Mouse (Mus musculus) c-Kit-positive CD71-positive TER-119-negative erythroid progenitor cells, embryonic 14.5 days (primary cell): Measurements from ENCODE around the gene Htr3a.

ENCODE experiments used
- DNase-seq: peaks from one replicate; pipeline ENCODE4 v3.0.0-alpha.2; 2013; ENCODE audit warnings: low read depth

Htr3a gene

GRCm38 (mm10) chr9:48910885-48911537 lies at the start of gene Htr3a:
Gene Htr3a (minus strand): TSS chr9:48911099.
- no peak for DNase-seq

- DNase-seq: no peak
Observed at GRCm38 (mm10) chr9:48947565-48947964, 36.7 kb upstream of the Htr3a start.

GRCm38 (mm10) chr9:48942349-48942748 lies 31.4 kb upstream of the Htr3a start:
- DNase-seq: no peak

- no peak for DNase-seq
Observed at GRCm38 (mm10) chr9:48929436-48929835, 18.5 kb upstream of the Htr3a start.

- DNase-seq: no peak
Observed at GRCm38 (mm10) chr9:48928781-48929180, 17.9 kb upstream of the Htr3a start.

- DNase-seq: no peak
Observed at GRCm38 (mm10) chr9:48916011-48916788, 5.3 kb upstream of the Htr3a start.

GRCm38 (mm10) chr9:48904421-48904820 lies 6.5 kb downstream of the Htr3a start:
- no peak for DNase-seq

- no peak for DNase-seq
Observed at GRCm38 (mm10) chr9:48903766-48904165, 7.1 kb downstream of the Htr3a start.

- peak; percentile 13 for DNase-seq
Observed at GRCm38 (mm10) chr9:48898551-48898950, 12.3 kb downstream of the Htr3a start.

- DNase-seq: no peak
Observed at GRCm38 (mm10) chr9:48895819-48896536, 14.9 kb downstream of the Htr3a start.

- DNase-seq: no peak
Observed at GRCm38 (mm10) chr9:48894755-48895154, 16.1 kb downstream of the Htr3a start.

- DNase-seq: peak; percentile 58
Observed at GRCm38 (mm10) chr9:48893986-48894385, 16.9 kb downstream of the Htr3a start.

GRCm38 (mm10) chr9:48889093-48889492 lies 21.8 kb downstream of the Htr3a start:
- DNase-seq: no peak

- no peak for DNase-seq
Observed at GRCm38 (mm10) chr9:48872896-48873295, 38.0 kb downstream of the Htr3a start.

- DNase-seq: no peak
Observed at GRCm38 (mm10) chr9:48866523-48867121, 44.3 kb downstream of the Htr3a start.

- no peak for DNase-seq
Observed at GRCm38 (mm10) chr9:48865235-48865634, 45.7 kb downstream of the Htr3a start.

GRCm38 (mm10) chr9:48861481-48861880 lies 49.4 kb downstream of the Htr3a start:
- no peak for DNase-seq

- DNase-seq: peak; percentile 33
Observed at GRCm38 (mm10) chr9:48860526-48860845, 50.4 kb downstream of the Htr3a start.

GRCm38 (mm10) chr9:48859828-48860525 lies 50.9 kb downstream of the Htr3a start:
- DNase-seq: no peak

- no peak for DNase-seq
Observed at GRCm38 (mm10) chr9:48857944-48858343, 53.0 kb downstream of the Htr3a start.

- peak; percentile 6 for DNase-seq
Observed at GRCm38 (mm10) chr9:48856240-48856639, 54.7 kb downstream of the Htr3a start.

GRCm38 (mm10) chr9:48849531-48849930 lies 61.4 kb downstream of the Htr3a start:
- no peak for DNase-seq
